In genomic region chr10:86952696-86953095, GRCm38 (mm10) we compare ENCODE assay signal across 27 mouse cellular contexts. TPM values are rescaled to one million over a fixed set of nuclear protein-coding genes. Genes with fewer than 3 reads are reported as not detected.
DNase-seq lines count a peak whose midpoint lies in the region; ATAC-seq and TF ChIP-seq lines count a peak whose summit lies in the region.
"Had no signal": no experiment of that assay in that cellular context is flagged by ENCODE, and none has a peak within 500 bp of the region (broad histone marks: within the 10 kb centered on the region; RNA-seq: fewer than 3 reads in every experiment).

No protein-coding gene starts in this region.

- H3K4me3 ChIP-seq in layer of hippocampus, adult 2 months = no peak overlapping the region
- no peak overlapping the region for H3K4me3 ChIP-seq in hindbrain, embryonic 12.5 days
- H3K4me3 ChIP-seq: embryonic facial prominence, embryonic 15.5 days; heart, embryonic 13.5 days had no signal

- H3K27me3 ChIP-seq in hindbrain, embryonic 12.5 days = no peaks in the 10 kb centered on the region
- H3K27me3 ChIP-seq: embryonic facial prominence, embryonic 15.5 days had no signal

- H3K27ac ChIP-seq in layer of hippocampus, adult 2 months = no peak overlapping the region
- H3K27ac ChIP-seq in hindbrain, embryonic 12.5 days = no peak overlapping the region
- H3K27ac ChIP-seq: embryonic facial prominence, embryonic 15.5 days; heart, embryonic 13.5 days; hindbrain, embryonic 14.5 days had no signal

- 60% methylated on average over 1 of the region's 1 CpGs for WGBS in hindbrain, embryonic 12.5 days

- H3K36me3 ChIP-seq in hindbrain, embryonic 12.5 days = no peaks in the 10 kb centered on the region
- H3K36me3 ChIP-seq: embryonic facial prominence, embryonic 15.5 days; G1E; heart, embryonic 13.5 days had no signal

- DNase-seq in layer of hippocampus, adult 2 months (ENCODE audit: low spot score in 2 of 2) = no peak
- DNase-seq in layer of hippocampus, postnatal 36 days = no peak
- DNase-seq in 3T3-L1 (ENCODE audit: low read depth, low spot score) (peak; percentile 7), A20 (ENCODE audit: low read depth, low spot score) (peak; percentile 11), ZHBTc4 (ENCODE audit: low read depth, low spot score) (peak; percentile 69)
- no peak for DNase-seq in ovary, postnatal 10 days (ENCODE audit: low spot score)
- DNase-seq: adrenal gland, postnatal 25 days; cerebellum, adult 9-10 months; gastrocnemius, postnatal 14 days; heart, adult 18-20 months; heart, postnatal 14 days; kidney, adult 9 months; kidney, postnatal 25 days; lung, postnatal 14 days; thymus, postnatal 14 days had no signal

- no peaks in the 10 kb centered on the region for H3K9me3 ChIP-seq in hindbrain, embryonic 12.5 days (replicated peaks)
- H3K9me3 ChIP-seq: embryonic facial prominence, embryonic 15.5 days; heart, embryonic 13.5 days had no signal

- no peak overlapping the region for H3K4me2 ChIP-seq in hindbrain, embryonic 12.5 days (replicated peaks)
- H3K4me2 ChIP-seq: embryonic facial prominence, embryonic 15.5 days; heart, embryonic 13.5 days; hindbrain, embryonic 14.5 days; midbrain, embryonic 11.5 days had no signal

- no peak for ATAC-seq in hindbrain, embryonic 12.5 days (ENCODE audit: low FRiP score)
- ATAC-seq: CD4-positive, CD25-positive, alpha-beta regulatory T cell, adult 4 months; forebrain, embryonic 14.5 days had no signal

- no peak overlapping the region for H3K9ac ChIP-seq in hindbrain, embryonic 12.5 days
- H3K9ac ChIP-seq: embryonic facial prominence, embryonic 15.5 days; heart, embryonic 13.5 days; hindbrain, embryonic 14.5 days had no signal

- peak; percentile 48 for TF ChIP-seq CTCF in layer of hippocampus, adult 2 months (conservative IDR thresholded peaks at IDR 0.05)

- H3K4me1 ChIP-seq in hindbrain, embryonic 12.5 days = no peaks in the 10 kb centered on the region
- H3K4me1 ChIP-seq: embryonic facial prominence, embryonic 15.5 days; heart, embryonic 13.5 days had no signal

RNA-seq across cellular contexts. Expression of gene Stab2, which starts 55.1 kb away (rescaled TPM):
- total RNA-seq in layer of hippocampus, adult 2 months (2021) = under 1 TPM; 0.54 to 0.61 TPM
- total RNA-seq in layer of hippocampus, postnatal 36 days (2021) = under 1 TPM; 0.28 to 0.30 TPM
- polyA plus RNA-seq in hindbrain, embryonic 12.5 days (2016; fragmentation: Nextera tagmentation; extraction: Ambion mirVana) = 0.14 and 0.36 TPM in 2 replicates
- total RNA-seq: common myeloid progenitor, adult 5-6 weeks; megakaryocyte progenitor cell, adult 5-6 weeks; monocyte, adult 5-6 weeks; neutrophil, adult 5-6 weeks had no signal
- polyA plus RNA-seq: G1E had no signal

Comparison
In these comparisons a context has a peak if more than half of its experiments do, and no peak if none do; other contexts are left out.
1. DNase-seq: peak in 3T3-L1 (single experiment), A20 (single experiment) and ZHBTc4 (single experiment); none in layer of hippocampus, adult 2 months (0 of 2), layer of hippocampus, postnatal 36 days (0 of 2) and ovary, postnatal 10 days (single experiment).